Mouse (Mus musculus): Measurements from ENCODE around the gene Slit1. TPM values are rescaled to one million over a fixed set of nuclear protein-coding genes. Genes with fewer than 3 reads are reported as not detected.

The Slit1 gene
- total RNA-seq, 4 experiments from 2014 or later: 5.7 to 32.3 (median 14.2) TPM

- no peak for DNase-seq
These were observed 18.5 kb downstream of the Slit1 start for GRCm38 (mm10) chr19:41724831-41725470.

GRCm38 (mm10) chr19:41723337-41723736 lies 20.1 kb downstream of the Slit1 start:
- no peak for DNase-seq

GRCm38 (mm10) chr19:41719436-41719835 lies 24.0 kb downstream of the Slit1 start:
- DNase-seq: no peak

GRCm38 (mm10) chr19:41716233-41717218 lies 26.9 kb downstream of the Slit1 start:
- DNase-seq: no peak

GRCm38 (mm10) chr19:41714431-41714917 lies 29.0 kb downstream of the Slit1 start:
- no peak for DNase-seq

GRCm38 (mm10) chr19:41712829-41713228 lies 30.6 kb downstream of the Slit1 start:
- no peak for DNase-seq

GRCm38 (mm10) chr19:41711665-41712064 lies 31.8 kb downstream of the Slit1 start:
- DNase-seq: no peak

GRCm38 (mm10) chr19:41709497-41710165 lies 33.8 kb downstream of the Slit1 start:
- DNase-seq: no peak

- DNase-seq: no peak
These were observed 35.6 kb downstream of the Slit1 start for GRCm38 (mm10) chr19:41707850-41708249.

- DNase-seq: no peak
These were observed 37.2 kb downstream of the Slit1 start for GRCm38 (mm10) chr19:41706094-41706828.

- DNase-seq: no peak
These were observed 38.0 kb downstream of the Slit1 start for GRCm38 (mm10) chr19:41705416-41705815.

GRCm38 (mm10) chr19:41702638-41703037 lies 40.8 kb downstream of the Slit1 start:
- no peak for DNase-seq

GRCm38 (mm10) chr19:41698857-41699424 lies 44.5 kb downstream of the Slit1 start:
- no peak for DNase-seq

- DNase-seq: no peak
These were observed 45.5 kb downstream of the Slit1 start for GRCm38 (mm10) chr19:41697807-41698515.

- no peak for DNase-seq
These were observed 46.2 kb downstream of the Slit1 start for GRCm38 (mm10) chr19:41697111-41697806.

- no peak for DNase-seq
These were observed 47.0 kb downstream of the Slit1 start for GRCm38 (mm10) chr19:41696443-41696842.

- DNase-seq: no peak
These were observed 48.4 kb downstream of the Slit1 start for GRCm38 (mm10) chr19:41695046-41695445.

GRCm38 (mm10) chr19:41694610-41695009 lies 48.9 kb downstream of the Slit1 start:
- no peak for DNase-seq

GRCm38 (mm10) chr19:41693727-41694126 lies 49.7 kb downstream of the Slit1 start:
- DNase-seq: no peak

GRCm38 (mm10) chr19:41690064-41690463 lies 53.4 kb downstream of the Slit1 start:
- no peak for DNase-seq

All from adrenal gland, adult 8-10 months (tissue).